Mouse (Mus musculus) ES-Bruce4 (cell line): Measurements from ENCODE around the gene Tmem41b. TPM values are rescaled to one million over a fixed set of nuclear protein-coding genes. Genes with fewer than 3 reads are reported as not detected.

ENCODE experiments used
- H3K27ac ChIP-seq: 2 replicates; pipeline ENCODE4 v1.5.1; 2012; ENCODE audit warnings: low read length, inconsistent platforms; ENCODE audit not compliant: insufficient read depth
- H3K27me3 ChIP-seq: 2 replicates; pipeline ENCODE4 v1.6.1; 2012; ENCODE audit warnings: mild to moderate bottlenecking, low read length, inconsistent platforms; ENCODE audit not compliant: control insufficient read depth, poor library complexity, insufficient read depth, severe bottlenecking
- H3K36me3 ChIP-seq: 2 replicates; pipeline ENCODE4 v1.6.1; 2012; ENCODE audit warnings: inconsistent platforms, mild to moderate bottlenecking, low read length, moderate library complexity; ENCODE audit not compliant: control insufficient read depth, poor library complexity, insufficient read depth, severe bottlenecking
- H3K4me1 ChIP-seq: one replicate; pipeline ENCODE4 v1.8.1; 2011; ENCODE audit warnings: low read length; ENCODE audit not compliant: control insufficient read depth, insufficient read depth
- H3K4me3 ChIP-seq: 2 replicates; pipeline ENCODE4 v1.5.1; 2011; ENCODE audit warnings: low read depth, mild to moderate bottlenecking, low read length
- H3K9ac ChIP-seq: 2 replicates; pipeline ENCODE4 v1.6.1; 2012; ENCODE audit warnings: low read depth, mild to moderate bottlenecking, inconsistent platforms; ENCODE audit not compliant: poor library complexity, severe bottlenecking
- H3K9me3 ChIP-seq: replicated peaks from 2 replicates; pipeline ENCODE4 v1.6.1; 2012; ENCODE audit warnings: mild to moderate bottlenecking, low read length, inconsistent platforms; ENCODE audit not compliant: control insufficient read depth, poor library complexity, insufficient read depth, severe bottlenecking
- CTCF ChIP-seq: IDR thresholded peaks from one replicate; pipeline ENCODE4 v1.8.1; 2011; ENCODE audit warnings: low read depth, low read length
- EP300 ChIP-seq: IDR thresholded peaks from 2 replicates; pipeline ENCODE4 v1.6.1; 2011; ENCODE audit warnings: low read depth, low read length; ENCODE audit not compliant: insufficient read depth
- POLR2A ChIP-seq: IDR thresholded peaks from one replicate; pipeline ENCODE4 v1.8.1; 2011; ENCODE audit warnings: low read length; ENCODE audit not compliant: insufficient read depth
- polyA plus RNA-seq: library from polyadenylated mRNA; stranded (reverse); fragments of >200 nt; gene quantifications from 2 replicates; pipeline ENCODE4 v1.2.4, GENCODE M21; 2011; ENCODE audit warnings: low read depth; ENCODE audit not compliant: missing spikeins, insufficient read depth, insufficient read length

The Tmem41b gene
- polyA plus RNA-seq, 1 experiment: 60.9 TPM

- Histone ChIP-seq H3K9ac (no peak overlapping the region), H3K36me3 (0 out of 2 replicates have a peak, but pooled peaks cover 2% of the 10 kb centered on the region), H3K9me3 (no peaks in the 10 kb centered on the region)
These were observed 63.8 kb downstream of the Tmem41b start for GRCm38 (mm10) chr7:109922889-109923288.

More at GRCm38 (mm10) chr7:109922889-109923288, 63.8 kb downstream of the Tmem41b start:
- Histone ChIP-seq H3K27ac (no peak overlapping the region), H3K4me1 (no peaks in the 10 kb centered on the region), H3K27me3 (no peaks in the 10 kb centered on the region), H3K4me3 (no peak overlapping the region)
- TF ChIP-seq CTCF (no peak), EP300 (no peak), POLR2A (no peak)

Other genes with a start within 250 kb of the Tmem41b start
- gene Tmem9b, start 234.1 kb downstream of the Tmem41b start, polyA plus RNA-seq: 13.8 and 14.5 TPM in 2 replicates
- gene Nrip3, start 204.9 kb downstream of the Tmem41b start, polyA plus RNA-seq: 0.85 and 1.6 TPM in 2 replicates
- gene Scube2, start 121.2 kb downstream of the Tmem41b start, polyA plus RNA-seq: 0.22 and 0.87 TPM in 2 replicates
- gene Dennd5a, start 26.5 kb downstream of the Tmem41b start, polyA plus RNA-seq: 56.2 and 58.6 TPM in 2 replicates
- 249 and 281 TPM in 2 replicates for gene Ipo7, start 31.3 kb upstream of the Tmem41b start, polyA plus RNA-seq
- gene Zfp143, start 74.3 kb upstream of the Tmem41b start, polyA plus RNA-seq: 40.0 and 42.7 TPM in 2 replicates
- 58.7 and 60.1 TPM in 2 replicates for gene Wee1, start 135.1 kb upstream of the Tmem41b start, polyA plus RNA-seq
- 40.1 and 41.7 TPM in 2 replicates for gene Swap70, start 234.8 kb upstream of the Tmem41b start, polyA plus RNA-seq